Mouse (Mus musculus) heart, adult 2 months (tissue): Measurements from ENCODE around the gene Gpr149.

ENCODE experiments used
- CTCF ChIP-seq: fragments of 200-600 bp; IDR thresholded peaks from 2 replicates; pipeline ENCODE4 v1.8.1; 2022; ENCODE audit warnings: antibody characterized with exemption, mild to moderate bottlenecking, moderate library complexity
- EP300 ChIP-seq: fragments of 200-500 bp; IDR thresholded peaks from 2 replicates; pipeline ENCODE4 v1.6.1; 2011; ENCODE audit warnings: low read depth, low read length, control low read depth; ENCODE audit not compliant: insufficient read depth

DNA sequence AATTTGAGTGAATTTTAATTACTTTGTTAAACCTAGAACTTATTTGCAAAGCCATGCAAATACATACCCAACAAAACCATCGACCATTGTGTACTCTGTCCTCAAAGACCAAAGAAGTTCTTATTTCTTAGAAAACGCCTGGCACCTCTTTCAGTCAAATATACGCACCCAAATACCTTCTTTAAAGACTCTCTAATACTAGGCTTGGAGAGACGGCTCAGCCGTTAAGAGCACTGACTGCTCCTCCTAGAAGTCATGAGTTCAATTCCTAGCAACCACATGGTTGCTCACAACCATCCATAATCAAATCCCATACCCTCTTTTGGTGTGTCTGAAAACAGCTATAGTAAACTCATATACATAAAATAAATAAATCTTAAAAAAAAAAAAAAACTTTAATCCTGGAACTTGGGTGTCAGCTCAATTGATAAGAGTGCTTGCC, 97.7 kb downstream of the Gpr149 start:
- TF ChIP-seq CTCF (no peak; the same call in 1 of the 2 replicates), EP300 (no peak)
